Mouse (Mus musculus): ENCODE results near the gene Iffo2.

- TF ChIP-seq CTCF (IDR thresholded peaks at IDR 0.05; ENCODE audit: insufficient read depth, low read depth, low read length): no peak
- TF ChIP-seq POLR2A (IDR thresholded peaks at IDR 0.05; ENCODE audit: insufficient read depth, low read depth, low read length): no peak
Observed at GRCm38 (mm10) chr4:139578389-139578788, 48.0 kb downstream of the Iffo2 start.

Measured in olfactory bulb, adult 2 months (tissue).